Mouse (Mus musculus) cerebellum, adult 11 months (tissue): ENCODE measurements around the gene Il16.

Experiments used
- DNase-seq: peaks from one replicate; pipeline ENCODE4 v3.0.0; 2022

Il16 gene

DNA sequence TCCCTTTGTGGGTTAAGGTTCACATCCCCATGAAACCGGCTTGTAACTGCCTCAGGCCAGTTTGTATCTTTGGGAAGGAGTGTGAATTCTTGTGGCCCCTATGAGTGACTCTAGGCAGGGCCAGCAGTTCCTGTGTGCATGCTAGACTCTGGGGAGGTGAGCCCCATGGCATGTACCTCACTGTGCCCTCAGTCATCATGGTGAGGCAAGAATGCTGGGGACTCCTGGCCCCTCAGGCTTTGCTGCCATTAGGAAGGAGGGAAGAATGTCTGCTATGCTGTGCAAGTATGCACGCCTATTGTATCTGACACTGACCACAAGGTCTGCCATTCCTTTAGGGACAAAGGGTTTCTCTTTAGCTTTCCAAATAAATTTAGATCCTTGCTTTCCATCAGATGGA lies 104.4 kb downstream of the Il16 start:
- DNase-seq = no peak

DNA sequence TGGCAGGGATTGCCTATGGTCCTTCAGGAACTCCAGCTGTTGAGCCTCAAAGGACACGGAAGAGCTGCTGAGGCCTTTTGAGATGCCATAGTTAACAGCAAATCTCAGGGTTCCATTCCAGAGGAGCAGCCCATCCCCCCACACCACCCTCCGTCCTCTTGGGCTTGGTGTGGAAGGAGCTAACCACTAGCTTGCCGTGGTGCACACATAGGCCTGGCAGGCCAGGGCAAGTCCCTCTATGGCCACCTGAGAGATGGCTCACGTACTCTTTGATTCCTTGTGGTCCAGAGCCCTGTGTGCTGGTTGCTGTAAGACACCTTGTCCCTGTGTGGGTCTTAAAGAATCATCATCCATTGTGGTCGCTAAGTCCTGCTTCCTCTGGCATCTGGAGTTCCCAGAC lies 104.9 kb downstream of the Il16 start:
- no peak for DNase-seq

DNA sequence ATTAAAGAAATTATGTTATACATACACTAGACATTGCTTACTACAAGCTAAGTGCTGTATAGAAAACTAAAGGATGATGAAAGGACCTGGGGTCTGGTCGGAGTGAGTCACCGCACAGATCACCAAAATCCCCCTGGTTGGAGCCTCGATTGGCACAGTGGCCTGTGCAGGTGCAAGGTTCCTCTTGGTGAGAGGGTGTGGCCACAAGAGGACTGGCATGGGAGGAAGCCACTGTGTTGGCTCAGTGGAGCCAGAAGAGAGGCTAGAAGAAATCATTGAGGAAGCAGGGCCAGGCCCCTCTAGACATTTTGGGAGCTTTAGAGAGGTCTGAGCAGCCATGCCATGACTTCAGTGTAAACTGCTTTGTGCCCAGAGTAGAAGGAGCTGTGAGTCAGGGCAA lies 106.4 kb downstream of the Il16 start:
- DNase-seq = no peak

DNA sequence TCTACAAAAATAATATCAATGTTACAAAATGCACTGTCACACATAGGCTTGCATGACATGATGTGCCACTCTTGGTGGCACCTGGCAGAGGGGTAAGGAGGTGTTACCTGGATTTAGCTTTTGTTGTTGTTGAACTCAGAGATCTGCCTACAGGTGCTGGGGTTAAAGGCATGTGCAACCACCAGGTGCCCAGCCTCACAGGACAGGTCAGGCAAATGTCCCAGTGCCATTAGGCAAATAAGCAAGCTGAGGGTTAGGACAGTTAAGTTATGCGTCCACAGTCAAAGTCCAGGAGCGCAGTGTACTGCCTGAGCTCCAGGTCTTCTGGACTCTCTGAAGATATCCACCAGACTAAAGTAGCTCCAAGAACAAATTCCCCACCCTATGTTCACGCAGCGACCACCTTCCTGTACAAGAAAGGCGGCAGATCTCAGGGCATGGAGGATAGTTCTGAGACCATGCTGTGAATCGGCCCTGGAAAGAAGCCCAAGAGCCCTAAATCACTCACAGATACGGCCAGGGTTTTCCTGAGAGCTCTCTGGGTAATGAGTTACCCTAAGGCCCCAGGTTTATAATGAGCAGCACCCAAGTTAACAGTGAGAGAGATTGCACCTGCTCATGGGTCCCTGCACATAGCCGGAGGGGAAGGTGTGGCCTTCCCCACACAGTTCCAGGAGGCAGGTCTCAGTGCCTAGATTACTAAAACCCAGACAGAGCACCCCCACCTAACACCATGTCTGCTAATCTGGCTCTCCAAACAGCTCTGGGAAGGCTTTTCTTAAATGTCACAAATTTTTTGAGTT lies 107.5 kb downstream of the Il16 start:
- DNase-seq = no peak

DNA sequence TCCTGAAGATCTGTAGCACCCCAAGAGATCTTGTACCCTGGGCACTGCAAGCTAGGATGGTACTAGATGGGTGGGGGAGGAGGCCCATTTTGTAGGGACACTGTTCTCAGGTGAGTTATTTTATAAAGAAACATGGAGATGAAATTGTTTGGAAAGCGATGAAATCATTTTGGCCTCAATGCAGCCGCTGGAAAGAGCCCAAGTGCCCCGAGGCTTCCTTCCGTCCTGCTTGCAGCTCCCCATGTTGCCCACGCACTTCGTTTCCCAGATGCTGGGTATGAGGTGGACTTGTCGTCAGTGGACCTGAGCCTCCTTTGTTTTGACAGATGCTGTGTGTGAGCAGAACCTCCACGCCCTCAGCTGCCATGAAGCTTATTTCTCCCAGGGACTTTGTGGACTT lies 109.1 kb downstream of the Il16 start:
- DNase-seq = no peak

DNA sequence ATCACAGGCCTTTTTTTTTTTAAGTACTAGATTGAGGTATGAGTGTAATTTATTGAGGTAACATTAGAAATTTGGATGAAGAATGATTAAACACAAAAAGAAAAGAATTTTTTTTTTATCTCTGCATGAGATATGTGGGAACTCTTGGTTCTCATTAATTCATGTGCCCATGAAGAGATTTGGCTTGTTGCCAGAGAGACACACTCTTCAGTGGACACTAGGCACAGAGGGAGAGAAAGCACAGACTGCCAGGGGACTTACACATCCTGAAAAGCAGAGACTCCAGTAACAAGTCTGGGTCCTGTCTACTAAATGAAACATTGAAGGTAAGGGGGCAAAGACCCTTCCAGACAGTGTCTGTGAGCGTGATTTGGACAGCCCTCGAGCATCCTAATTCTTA lies 109.8 kb downstream of the Il16 start:
- DNase-seq = no peak

DNA sequence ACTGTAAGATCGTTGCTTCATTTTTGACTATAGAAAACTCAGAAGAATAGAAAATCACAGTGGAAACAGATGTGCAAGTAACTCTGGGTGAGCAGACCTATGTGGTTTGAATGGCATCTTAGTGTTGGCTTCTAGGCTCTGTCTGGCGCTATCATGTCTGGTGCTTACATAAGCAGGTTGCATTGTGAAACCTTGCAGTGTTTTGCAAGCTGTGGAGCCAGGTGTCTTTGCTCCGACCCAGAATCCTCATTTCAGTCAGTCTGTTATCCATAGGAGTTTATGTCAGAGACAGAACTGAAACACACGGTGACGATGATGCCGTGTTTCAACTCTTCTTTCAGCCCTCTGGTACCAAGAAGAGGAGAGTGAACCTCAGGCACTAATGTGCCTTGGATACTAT lies 111.7 kb downstream of the Il16 start:
- no peak for DNase-seq

- no peak for DNase-seq
Observed at GRCm38 (mm10) chr7:83632682-83633120, 112.8 kb downstream of the Il16 start.

GRCm38 (mm10) chr7:83631828-83632681 lies 113.5 kb downstream of the Il16 start, which contains the start of gene Stard5:
Gene Stard5, plus strand, starts transcription at chr7:83631959.
- DNase-seq = peak; percentile 88

DNA sequence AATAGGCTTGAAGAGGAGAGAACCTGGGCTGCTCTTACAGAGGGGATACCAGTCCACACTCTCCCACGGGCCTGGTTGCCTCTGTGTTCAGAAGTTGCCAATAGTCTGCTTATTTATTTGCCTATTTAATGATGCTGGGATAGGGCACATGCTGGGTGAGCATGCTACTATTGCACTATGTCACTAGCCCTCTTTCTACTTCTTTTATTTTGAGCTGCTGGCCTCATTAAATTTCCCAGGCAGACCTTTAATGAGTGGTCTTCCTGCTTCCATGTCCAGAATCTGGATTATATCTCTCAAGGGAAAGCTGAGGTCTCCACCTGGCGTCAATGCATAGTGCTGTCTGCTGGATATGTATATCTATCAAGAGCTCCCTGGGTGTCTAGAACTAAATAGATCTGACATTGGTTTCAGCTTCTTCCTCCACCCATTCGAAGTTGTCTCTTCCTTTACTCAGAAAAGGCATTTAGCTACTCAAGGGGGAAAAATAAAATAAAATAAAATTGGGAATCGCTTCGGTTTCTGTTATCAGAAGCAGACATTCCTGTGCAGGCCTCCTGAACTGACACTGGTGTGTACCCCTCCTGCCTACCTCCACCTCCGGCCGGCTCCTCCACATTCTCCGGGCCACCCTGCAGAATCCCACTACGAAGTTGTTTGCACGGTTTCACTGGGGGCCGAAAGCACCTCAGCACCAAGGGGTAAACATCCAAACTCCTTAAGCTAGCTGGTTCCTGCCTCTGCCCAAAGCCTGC lies 114.3 kb downstream of the Il16 start:
- no peak for DNase-seq

DNA sequence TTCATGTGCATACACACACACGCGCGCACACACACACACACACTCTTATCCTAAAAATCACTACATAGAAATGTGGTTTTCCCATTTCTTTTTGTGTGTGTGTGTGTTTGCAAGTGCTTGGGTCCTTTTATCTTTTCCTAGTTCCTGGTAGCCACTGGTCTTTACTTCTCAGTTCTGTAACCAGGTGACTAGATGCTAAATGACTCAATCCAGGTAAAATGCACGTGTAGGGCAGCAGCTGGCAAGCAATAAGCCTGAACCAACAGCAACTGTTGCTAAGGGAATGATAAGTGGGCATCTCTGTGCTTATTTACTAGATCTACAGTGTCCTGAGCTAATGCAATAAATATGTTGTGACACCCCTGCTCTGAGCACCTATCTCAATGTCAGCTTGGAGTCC lies 118.2 kb downstream of the Il16 start:
- no peak for DNase-seq

GRCm38 (mm10) chr7:83626557-83627257 lies 118.8 kb downstream of the Il16 start:
- no peak for DNase-seq

GRCm38 (mm10) chr7:83624065-83624464 lies 121.5 kb downstream of the Il16 start:
- DNase-seq = no peak

DNA sequence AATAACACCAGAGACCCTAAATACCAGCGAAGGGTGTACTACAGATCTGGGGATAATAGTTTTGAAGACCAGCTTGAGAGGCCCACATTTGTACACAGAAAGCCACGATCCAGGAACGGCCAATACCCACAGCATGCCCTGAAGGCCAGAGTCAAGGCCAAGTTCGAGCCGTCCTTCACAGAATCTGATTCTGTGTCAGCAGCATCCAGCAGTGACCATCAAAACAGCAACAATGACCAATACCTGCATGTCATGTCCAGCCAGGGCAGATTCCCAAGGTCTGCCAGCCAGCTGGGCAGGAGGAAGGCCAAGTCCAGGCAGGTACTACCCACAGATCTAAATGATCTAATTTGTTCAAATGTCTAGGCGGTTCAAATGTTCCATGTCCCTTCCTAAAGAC lies 122.9 kb downstream of the Il16 start:
- no peak for DNase-seq

DNA sequence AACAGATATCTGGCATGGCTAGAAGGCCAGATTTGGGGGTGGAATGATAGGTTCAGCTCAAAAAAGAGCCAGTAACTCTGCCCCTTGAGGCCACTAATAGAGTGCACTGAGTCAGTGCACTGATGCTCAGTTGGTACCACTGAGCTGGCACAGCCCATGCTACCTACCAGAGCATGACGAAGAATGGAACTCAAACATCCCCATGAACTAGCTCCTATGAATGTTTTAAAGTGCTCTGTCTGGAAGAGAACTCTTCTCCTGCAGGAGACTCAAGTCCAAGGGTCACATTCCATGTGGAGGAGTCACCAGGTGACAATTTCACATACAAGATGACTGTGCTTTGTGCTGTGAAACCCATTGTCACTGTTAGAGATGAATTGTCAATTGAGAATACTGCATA lies 126.8 kb downstream of the Il16 start:
- no peak for DNase-seq

GRCm38 (mm10) chr7:83616268-83616667 lies 129.3 kb downstream of the Il16 start:
- DNase-seq = no peak

- no peak for DNase-seq
Observed at GRCm38 (mm10) chr7:83615815-83616214, 129.7 kb downstream of the Il16 start.

DNA sequence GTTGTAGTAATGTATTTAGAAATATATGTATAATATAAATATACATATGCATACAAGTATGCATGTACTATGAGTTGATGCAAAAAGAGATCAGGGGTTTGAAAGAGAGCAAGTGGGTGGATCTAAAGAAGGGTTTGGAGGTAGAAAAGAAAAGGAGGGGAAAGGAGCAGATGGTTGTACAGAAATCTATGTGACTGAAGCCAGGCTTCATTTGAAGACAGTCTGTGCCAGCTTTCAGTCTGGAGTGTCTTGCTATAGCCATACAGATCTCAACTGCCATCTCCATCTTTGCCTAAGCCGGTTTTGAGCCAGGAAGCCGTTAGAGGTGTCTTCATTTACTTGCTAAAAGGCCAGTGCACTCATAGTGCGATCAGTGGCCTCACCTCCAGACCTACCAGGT lies 130.3 kb downstream of the Il16 start:
- no peak for DNase-seq

DNA sequence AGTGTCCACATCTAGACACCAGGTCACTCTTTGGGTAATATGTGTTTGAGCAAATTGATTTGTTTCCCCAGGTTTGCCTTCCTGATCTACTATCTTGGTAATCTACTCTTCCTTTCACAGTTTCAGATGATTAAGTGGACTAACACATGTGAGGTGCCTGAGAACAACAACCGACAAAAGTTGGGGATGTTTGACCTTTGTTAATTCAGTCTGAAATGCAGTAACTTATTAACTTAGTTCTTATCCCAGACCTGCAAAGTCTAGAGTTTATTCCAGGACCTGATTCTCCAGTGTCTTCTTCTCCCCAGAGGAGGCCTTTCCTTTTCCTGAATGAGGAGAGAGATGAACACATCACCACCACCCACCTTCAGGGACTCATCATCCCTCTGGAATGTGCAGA lies 133.6 kb downstream of the Il16 start:
- DNase-seq = no peak

DNA sequence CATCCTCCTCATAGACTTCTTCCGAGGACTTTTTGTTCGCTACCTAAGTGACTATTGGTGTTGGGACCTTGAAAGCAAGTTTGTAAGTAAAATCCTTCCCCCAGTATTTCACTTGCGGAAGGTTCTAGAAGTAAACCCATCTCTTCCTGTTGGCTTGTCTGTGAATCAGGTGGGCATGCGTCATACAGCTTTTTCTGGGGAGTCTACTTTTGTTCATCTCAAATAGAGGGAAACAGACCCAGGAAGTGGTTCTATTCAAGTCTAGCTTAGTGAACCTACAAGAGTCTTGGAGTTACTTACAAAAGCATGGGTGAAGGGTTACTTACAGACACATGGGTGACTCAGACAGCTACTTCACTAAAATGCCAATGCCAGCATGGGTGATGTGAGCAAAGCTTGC lies 135.6 kb downstream of the Il16 start:
- no peak for DNase-seq

- no peak for DNase-seq
Observed at GRCm38 (mm10) chr7:83606796-83607195, 138.7 kb downstream of the Il16 start.

- DNase-seq = no peak
Observed at GRCm38 (mm10) chr7:83604180-83604944, 141.2 kb downstream of the Il16 start.
